Mouse (Mus musculus): ENCODE results near the gene Gm28710. TPM values are rescaled to one million over a fixed set of nuclear protein-coding genes. Genes with fewer than 3 reads are reported as not detected.

Gene Gm28710
- not detected in 2 replicates for polyA plus RNA-seq (2015; fragmentation: Nextera tagmentation; extraction: Ambion mirVana)

DNA sequence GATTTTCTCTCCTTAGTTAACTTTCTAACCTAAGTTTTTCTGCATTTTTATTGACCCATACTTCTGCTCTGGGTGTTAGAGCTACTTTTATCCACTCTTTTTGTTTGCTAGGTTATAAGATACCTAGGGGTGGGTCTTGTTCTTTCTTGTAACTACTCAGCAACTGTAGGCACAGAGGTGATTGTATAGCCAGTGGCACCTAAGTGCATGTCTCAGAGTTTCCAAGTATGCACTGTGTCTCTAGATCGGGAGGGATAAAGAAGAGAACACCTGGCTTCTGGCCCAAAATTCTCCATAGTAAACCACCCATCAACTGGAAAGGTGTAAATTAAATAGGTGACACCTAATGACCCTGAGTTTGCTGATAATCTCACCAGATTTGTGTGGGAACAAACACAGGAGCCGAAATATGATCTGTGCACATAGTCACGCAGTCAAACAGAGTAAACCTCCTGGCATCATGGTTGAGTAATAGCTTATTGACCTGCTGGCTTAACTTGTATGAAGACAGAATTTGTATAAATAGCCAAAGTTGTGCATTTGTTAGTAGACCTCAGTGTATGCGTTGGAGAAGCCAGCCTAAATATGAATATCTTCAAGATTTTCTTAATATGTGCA lies at the start of gene Gm28710:
Gm28710 (plus strand) TSS at position 568 of the 618 bp plus-strand sequence.

Other genes with a start within 250 kb of the Gm28710 start
- 1.3 and 1.7 TPM in 2 replicates for gene Hgf, start 238.3 kb upstream of the Gm28710 start, polyA plus RNA-seq (2015; fragmentation: Nextera tagmentation; extraction: Ambion mirVana)